Mouse (Mus musculus) cerebellum, postnatal 14 days (tissue): ENCODE measurements around the gene Phka2.

Experiments used
- DNase-seq, 2 experiments: peaks; one replicate each; pipeline ENCODE4 v3.0.0; 2021; ENCODE audit warnings: mixed read lengths in 2 of 2

Gene Phka2

DNA sequence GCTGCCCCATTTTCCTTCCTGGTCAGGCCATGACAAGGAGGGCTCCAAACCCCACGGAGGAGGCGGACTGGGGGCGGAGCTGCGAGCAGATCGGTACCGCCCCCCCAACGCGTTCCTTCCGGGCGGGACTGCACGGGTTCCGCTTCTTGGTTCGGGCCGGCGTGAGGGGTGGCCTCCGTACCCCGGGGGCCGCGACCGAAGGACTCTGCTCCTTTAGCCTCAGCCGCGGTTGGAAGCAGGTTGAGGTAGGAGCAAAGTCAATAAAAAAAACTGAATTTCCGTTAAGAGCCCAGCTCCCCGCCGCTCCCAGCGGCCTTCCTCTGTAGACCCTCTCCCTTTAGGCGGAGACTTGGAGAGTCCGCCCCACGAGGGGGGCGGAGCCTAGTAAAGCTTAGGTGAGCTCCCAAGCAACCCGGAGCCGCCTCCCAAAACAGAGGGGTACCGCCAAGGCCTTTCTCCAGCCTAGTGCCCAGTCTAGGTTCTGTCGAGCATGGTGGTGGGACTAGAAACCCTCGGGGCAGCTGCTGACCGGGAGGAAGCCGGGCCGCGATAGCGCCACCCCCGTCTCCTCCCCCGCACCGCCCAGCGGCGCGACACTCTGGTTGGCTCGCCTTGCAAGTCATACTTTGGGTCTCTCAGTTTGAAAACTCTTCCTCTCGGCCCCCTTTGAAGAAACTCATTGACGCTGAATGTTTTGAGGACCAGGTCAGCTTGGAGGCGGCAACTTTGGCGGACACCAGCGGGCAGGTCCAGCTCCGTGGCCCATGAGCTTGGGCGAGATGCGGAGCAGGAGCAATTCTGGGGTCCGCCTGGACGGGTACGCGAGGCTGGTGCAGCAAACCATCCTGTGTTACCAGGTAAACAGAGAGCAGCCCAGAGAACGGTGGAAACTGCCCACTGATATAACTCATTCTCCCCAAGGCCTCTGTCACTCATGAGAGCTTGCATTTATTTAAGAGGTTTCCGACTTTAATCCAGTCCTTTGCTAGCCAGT, at the start of gene Phka2:
TSS of gene Phka2 (plus strand) at position 119 of the 994 bp plus-strand sequence.
- DNase-seq: peak; percentile 85 to 88

DNA sequence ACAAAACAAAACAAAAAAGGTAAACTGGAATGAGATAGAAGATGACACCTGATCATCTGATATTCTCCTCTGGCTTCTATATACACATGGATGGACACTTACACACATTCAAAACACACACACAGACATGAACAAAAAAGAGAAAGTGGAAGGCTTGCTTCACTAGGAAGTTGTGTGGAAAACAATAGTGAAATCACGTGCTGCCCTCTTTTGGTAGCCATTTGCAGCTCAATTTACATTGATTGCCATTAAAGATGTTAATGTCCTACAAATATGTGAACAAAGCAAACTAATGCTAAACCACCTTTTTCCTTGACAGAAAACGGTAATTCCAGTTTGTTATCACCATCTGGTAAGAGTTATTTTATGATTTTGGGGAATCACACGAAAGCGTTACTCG, 46.3 kb upstream of the Phka2 start:
- no peak for DNase-seq

DNA sequence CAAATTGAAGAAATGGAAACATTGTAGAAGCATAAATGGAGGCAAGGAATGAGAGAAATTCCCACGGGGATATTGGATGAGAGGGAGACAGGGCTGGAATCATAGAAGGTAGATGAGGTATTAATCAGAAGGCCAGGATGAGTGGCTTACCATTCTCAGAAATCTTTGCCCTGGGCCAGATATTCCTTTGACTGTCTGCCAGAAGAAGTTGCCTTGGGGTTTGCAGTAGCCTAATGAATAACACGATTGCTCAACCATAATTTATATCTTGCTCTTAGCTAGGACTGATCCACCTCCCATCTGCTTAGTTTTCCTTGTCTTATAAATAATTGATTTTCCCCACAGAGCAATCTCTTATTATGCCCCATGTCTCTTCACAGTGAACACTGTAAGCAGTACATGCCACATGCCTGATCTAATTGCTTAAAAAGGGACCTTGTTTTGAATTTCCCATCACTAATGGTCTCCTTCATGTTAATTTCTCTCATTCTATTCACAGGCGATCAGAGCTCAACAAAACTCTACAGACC, 30.6 kb upstream of the Phka2 start:
- no peak for DNase-seq

DNA sequence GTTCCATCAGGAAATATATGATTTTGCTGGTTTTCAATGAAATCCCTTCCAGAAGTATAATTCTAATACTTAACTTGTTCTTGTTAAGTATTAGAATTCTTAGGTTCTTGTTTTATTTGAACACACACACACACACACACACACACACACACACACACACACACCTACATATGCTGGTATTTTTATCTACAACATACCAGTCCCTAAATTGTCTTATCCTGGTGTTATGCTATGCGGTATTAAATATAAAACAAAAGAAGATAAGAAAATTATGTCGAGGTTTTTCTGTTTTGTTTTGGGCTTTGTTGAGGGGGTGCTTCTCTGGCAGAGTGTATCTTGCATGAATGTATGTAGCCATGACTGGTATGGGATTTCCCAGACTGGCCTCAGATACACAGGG, 12.2 kb upstream of the Phka2 start:
- DNase-seq: no peak

DNA sequence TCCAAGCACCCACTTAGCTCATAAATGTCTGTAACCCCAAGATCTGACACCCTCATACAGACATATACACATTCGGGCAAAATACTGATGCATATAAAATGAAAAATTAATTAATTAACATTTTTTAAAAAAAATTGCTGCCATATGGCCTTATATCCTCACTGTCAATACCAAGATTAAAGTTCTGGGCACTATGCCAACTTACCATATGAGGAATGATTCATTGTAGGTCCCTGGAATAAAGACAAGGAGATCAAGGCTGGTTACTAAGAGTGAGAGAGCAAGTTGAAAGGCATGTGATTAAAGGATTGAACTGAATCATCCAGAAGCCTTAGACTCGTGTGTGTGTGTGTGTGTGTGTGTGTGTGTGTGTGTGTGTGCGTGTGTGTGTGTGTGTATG, 7.6 kb upstream of the Phka2 start:
- DNase-seq: peak; percentile 3 to 27

DNA sequence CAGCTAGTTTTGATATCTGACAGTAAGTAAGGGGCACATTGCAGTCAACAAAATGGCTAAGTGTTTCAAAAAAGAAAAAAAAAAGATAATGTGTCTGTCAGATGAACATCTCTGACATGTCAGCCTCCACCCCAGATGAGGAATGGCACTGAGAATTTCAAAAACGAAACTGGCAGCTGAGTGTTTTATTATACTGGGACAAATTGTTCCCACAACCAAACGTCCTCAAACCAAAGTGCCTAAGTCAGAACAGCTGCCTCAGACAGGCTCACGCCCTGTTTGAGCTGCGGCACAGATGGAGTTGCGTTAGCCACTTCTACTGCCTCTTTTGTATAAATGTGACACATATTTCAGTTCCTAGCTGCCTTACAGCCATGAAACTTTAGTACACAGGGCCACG, 7.0 kb upstream of the Phka2 start:
- DNase-seq: no peak

DNA sequence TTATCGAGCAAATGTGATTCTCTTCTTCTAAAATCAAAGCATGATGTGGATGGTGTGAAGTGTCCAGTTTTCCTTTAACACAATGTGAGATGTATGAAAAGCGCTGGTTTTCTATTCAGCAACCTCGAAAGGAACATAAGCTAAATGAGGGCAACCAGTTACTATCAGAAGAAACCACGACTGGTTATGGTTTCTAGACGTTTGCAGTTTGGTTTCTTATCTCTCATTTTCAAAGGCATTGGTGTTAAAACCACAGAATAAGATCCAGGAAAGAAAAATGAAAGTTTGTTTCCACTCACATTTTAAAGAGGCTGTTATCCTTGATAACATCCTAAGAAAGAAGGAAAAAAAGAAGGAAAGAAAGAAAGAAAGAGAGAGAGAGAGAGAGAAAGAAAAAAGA, 5.5 kb upstream of the Phka2 start:
- no peak for DNase-seq

DNA sequence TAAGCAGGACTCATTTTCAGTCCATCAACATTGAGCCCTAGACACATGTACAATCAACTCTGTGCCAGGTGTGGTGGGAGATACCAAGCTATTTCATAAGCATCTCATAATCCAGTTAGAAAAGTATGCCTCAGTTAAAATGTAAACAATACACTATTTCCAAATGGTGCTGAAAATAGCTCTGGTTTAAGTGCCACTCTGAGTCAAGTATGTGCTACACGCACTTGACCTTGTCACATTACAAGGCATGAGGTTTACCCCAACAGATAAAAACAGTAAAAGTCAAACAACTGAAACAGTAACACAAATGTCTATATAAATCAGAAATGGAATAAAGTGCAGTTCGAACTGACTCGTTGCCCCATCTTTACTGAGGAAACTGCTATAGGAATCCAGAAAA, 871 bp upstream of the Phka2 start:
- no peak for DNase-seq

DNA sequence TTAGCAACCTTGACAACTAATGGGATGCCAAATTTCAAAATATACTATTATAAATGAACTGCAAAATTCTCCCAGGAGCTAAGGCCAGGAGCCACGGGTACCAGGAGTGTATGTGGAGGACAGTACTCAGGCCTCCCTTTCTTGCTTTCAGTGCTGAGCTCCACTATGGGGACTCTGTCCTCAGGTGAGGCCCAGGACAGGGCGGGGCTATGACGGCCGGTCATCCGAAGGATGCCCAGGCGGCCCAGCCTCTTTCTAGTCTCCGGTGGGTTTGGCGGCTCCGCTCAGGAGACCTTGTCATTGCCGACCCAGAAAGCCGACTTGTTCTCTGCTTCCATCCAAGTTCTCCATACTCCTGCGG, 299 bp upstream of the Phka2 start:
- no peak for DNase-seq

DNA sequence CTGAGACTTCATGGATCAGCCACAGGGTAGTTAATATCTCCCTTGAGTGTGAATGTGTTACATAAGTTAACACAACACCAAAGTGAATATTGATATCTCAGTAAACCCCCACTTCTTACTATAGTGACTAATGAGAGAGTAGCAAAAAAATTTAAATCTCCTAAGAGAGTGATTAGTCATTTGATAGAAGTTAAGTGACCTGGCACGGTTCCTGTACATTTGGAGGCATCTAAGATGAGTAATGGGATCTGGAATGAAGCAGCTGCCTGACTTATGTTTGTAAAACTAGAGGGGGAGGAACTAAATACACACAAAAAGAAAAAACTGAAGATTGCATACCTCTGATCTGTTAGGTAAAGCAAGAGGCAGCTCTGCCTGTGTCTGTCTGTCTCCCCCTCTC, 7.1 kb downstream of the Phka2 start:
- DNase-seq: no peak

DNA sequence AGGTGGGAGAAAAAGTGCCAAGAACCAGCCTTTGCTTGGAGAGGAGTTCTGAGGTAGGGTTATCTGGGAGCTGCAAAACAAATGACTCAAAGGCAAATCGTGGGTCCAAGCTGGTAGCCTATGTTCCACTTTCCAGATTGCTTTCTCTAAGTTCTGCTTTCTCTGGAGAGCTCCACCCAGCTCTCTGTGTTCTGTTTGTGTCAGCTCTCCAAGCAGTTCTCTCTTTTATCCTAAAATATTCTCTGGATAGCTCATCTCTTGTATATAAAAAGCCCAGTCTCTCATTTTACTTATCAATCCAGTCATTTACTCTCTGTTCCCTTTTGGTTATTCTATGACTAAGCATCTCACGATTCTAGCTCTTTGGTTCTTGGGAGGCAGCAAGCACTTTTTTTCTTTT, 8.2 kb downstream of the Phka2 start:
- DNase-seq: no peak

DNA sequence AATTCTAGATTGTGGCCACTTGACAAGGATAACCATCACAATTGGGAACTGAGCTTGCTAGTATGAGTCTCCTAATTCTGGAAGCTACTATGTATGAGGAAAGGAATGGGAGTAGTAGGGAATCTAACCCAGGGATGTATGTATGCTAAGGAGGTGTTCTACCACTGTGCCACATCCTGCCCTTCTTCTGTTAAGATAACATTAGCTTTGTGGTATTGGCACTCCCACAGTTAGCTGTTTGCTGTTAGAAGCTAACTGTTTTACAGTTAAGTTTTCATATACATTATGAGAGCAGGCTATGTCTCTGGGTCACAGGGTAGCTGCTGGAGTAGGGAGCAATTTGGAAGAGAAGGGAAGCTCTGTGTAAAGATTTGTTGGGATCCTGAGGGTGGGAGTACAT, 14.1 kb downstream of the Phka2 start:
- DNase-seq: no peak

DNA sequence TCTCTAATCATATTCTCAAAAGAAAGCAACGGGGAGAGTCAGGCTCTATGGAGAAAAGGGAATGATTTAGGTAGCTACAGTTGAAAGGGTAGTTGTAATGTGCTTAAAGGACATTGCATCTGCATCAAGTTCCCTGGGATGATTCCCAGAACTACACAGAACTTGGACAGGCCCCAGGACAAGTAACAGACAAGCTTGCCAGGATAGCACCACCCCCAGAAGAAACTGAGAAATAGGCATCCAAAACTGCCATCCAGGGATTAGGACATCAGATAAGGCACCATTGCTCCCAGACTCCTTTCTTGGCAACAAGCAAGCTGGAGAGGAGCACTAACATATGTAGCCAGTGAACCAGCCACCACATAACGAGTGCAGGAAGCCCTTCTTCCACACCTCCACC, 40.8 kb downstream of the Phka2 start:
- DNase-seq: no peak

DNA sequence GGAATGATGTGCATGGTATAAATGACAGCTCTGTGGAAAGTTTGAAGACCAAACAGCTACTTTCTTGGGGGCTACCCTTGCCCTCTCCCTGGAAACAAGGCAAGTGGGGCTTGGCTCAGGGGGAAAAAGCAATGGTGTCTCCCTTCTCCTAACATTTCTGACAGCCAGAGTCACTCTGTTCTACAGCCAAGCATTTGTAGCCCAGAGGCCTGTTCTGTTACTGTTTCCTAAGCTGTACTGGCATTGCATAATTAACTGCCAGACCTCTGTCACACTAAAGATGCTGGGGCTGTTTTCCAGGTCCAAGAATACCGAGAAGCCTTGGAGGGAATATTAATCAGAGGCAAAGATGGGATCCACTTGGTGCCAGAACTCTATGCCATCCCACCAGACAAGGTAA, 46.9 kb downstream of the Phka2 start:
- DNase-seq: no peak

DNA sequence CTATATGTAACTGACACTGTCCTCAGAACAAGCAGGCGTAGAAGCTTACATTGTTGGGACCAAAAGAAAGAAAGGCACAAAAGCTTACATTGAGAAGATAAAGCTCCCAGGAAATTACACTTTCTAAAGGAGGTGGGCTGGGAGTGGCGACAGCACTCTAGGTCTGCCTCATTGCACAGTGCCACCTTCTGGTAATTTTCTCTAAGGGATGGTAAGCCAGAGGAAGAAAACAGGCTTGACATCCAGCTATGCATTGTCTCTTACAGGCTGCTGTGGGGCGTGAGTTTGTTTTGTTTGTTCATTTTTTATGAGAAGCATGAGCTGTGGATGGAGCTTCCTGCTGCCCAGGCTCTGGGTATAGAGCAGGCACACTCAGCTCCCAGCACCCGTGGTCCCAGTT, 50.1 kb downstream of the Phka2 start:
- peak; percentile 5 to 8 for DNase-seq

DNA sequence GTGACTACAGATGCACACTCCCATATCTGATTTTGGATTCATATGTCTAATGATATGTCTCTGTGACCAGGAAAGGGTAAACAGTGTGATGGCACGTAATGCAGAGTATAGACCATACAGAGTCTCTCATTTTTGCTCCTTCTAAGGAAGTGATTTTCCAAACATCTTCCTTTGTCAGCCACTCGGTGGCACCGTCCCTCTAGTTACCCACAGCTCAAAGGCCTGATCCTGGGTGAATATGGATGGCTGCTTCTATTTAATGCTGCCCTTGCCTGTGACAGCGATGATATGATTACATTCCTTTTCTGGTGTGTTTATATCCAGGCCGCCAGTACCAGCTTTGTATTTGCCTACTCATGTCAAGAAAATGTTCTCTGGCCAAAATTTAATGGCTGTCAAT, 81.6 kb downstream of the Phka2 start:
- DNase-seq: peak; percentile 33 to 56

DNA sequence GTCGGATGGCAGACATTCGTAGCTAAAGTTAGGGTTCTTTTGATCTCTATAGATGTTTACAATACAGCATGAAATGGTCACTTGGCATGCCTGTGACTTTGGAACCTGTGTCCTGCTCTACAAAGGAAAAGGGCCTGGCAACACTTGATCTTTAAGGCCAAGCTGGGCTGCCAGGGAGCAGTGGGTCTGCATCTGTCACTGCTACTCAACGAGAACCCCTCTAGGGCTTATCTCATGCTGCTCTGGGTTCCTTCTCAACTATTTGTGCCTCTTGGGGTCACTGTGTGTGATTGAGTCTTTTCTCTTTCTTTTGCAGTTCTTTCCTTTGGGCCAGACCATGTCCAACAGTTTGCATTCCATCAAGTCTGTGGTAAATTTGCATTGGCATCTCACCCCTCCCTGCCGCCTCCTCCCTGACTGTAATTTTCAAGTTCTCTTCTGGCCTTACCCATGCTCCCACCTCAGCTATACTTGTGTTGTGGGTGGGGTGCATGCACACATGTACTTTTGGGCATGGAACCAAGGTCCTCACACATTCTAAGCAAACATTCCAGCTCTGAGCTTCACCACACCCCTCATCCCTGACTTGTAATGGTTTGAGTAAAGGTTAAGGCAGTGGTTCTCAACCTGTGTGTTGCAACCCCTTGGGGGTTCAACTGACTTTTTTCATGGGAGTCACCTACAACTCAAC, 82.3 kb downstream of the Phka2 start:
- DNase-seq: no peak

DNA sequence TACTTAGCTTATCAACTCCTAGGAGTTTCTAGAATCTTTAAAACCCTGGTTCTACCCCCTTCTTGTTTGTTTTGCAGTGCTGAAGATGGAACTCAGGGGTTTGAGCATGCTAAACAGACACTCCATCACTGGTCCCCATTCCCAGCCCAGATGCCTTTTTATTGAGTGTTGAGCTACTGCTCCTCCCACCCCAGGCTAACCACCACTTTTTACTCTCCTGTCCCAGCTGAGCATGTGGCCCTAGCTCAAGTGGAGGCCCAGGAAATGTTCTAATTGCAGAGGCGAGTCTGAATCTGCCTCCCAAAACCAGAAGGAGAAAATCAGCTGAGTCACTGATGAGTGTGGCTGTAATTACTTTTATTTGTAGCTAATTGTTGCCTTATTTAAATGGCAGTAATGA, 83.1 kb downstream of the Phka2 start:
- DNase-seq: no peak

DNA sequence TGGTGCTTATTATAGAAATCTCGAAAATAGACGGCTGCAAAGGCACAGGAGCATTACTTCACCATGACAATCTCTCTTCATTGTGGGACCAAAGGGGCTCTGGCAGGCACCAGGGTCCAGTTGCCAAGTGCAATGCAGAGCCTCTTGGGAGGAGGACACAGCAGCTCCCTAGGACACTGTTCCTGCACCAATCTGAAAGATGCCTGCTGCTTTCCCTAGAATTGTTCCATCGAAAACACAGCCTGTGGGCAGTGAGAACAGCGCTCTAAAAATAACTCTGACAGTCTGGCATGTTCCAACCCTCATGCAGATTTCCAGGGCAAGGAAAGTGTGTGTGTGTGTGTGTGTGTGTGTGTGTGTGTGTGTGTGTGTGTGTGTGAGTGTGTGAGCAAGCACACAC, 86.6 kb downstream of the Phka2 start:
- peak; percentile 28 to 35 for DNase-seq

DNA sequence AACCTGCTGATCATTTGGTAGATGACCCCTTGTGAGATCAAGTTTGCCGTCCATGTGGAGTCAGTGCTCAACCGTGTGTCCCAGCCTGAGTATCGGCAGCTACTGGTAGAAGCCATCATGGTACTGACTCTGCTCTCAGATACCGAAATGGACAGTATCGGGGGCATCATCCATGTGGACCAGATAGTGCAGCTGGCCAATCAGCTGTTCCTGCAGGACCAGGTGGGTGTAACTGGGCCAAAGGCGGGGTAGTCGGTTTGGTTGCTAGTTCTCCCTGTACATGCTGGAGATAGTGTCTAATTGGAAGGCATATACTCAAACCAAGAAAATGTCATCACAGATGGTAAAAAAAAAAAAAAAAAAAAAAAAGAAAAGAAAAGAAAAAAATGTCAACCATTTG, 88.2 kb downstream of the Phka2 start:
- DNase-seq: no peak

DNA sequence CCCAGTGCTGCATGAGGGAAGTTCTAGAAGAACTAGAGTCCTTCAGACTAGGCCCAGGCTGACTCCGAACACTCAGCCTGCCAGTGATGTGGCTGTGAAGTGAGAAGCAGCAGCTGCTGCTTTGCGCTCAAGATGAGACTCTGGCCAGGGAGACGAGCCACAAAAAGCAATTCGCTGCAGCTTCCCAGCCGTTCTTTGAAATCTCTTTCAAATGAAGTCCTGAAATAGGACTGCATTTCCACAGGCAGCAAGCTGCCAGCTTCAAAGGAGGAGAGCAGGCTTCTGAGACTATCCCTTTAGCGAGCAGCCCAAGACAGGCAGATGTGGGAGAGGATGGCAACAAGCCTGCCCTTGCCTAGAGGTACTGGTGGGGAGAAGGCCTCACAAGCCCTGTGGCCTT, 91.0 kb downstream of the Phka2 start:
- no peak for DNase-seq

DNA sequence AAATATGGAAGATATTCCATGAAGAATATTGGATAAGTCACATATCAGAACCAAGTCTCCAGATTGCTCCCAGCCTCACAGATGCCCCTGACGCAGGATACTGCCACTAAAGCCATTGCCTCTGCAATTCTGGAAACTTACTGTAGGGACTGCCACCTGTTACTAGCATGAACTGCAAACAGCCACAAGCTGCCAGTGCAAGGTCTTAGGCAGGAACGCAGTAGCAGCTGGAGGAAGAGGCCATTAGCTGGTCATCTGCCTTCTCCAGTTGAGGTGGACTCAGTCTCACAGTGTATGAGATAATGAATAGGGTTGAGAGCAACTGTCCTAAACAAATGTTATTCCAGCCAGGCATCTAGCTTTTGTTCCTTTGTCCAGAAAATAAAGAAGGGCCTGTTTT, 96.1 kb downstream of the Phka2 start:
- DNase-seq: no peak

DNA sequence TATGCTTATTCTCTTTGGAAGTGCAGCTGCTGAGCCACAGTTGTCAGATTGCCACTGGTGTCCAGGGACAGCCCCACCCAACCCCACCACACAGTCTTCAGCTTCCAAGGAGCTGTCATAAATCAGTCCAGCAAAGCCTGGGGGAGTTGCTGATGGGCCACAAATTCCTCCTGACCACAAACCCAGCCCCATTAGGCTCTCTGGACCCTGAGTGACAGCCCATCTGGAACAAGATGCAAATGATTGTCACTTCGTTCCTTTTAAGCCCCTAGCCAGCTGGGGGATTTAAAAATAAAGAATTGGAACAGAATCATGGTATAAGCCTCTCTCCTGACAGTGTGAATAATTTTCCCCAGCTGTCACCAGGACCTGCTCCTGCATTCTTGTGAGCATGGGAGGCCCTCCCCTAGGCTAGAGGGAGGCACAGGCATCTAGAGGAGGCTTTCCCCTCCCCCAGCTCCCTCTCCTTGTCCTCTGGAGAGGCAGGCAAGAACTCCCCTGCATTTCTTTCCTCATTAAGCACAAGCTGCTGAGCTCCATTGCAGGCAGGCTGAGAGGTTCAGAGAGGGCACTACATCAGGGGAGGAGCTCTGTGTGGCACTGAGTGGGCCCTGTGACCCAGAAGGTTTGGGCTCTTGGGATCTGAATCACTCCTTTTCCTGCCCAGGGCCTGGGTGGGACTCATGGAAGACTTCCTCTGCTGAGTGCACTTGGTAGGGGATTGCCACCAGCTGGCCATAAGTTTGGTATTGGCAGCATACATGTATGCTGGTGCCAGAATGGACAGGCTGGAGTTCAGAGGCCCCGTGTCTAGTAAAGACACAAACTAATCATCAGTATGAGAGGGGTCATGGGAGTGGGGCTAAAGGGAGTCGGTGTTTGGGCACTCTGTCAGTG, 96.8 kb downstream of the Phka2 start:
- DNase-seq: peak; percentile 33 to 38
